Mouse (Mus musculus): ENCODE results near the gene 2010300C02Rik.

Gene 2010300C02Rik

DNA sequence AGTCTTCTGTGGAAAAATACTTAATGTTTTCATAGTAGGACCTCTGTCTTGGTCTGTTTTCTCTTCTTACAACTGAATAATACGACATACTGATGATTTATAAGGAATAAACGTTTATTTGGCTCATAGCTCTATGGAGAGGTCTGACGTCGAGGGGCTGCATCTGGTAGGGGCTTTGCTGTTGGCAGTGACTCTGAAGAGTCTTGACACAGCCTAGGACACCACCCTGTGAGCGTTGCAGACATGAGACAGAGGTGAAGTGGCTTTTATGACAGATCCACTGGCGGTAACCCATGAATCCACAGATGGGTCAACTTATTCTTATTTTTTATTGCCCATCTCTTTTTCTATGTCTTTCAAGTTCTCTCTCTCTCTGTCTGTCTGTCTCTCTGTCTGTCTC lies 52.5 kb downstream of the 2010300C02Rik start:
- no peak for DNase-seq (ENCODE audit: low spot score in 2 of 2)

DNA sequence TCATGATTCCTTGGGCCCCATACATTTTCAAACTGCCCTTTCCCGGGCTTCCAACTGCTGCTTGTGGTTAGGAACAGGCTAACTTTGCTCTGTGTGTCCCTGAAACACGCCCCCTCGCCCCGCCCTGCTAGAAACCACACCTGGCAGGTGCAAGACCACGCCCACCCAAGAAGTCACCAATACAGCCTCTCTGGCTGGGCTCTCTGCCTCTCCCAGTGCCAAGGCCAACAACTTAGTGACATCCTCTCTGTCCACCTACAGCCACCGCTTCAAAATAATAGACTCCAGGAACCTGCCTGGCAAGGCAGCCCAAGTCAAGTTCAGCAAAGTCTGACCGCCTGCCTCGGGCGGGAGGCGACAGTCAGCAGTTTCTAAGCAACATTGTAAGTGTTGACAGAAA lies 53.3 kb downstream of the 2010300C02Rik start:
- peak; percentile 51 to 64 for DNase-seq (ENCODE audit: low spot score in 2 of 2)

DNA sequence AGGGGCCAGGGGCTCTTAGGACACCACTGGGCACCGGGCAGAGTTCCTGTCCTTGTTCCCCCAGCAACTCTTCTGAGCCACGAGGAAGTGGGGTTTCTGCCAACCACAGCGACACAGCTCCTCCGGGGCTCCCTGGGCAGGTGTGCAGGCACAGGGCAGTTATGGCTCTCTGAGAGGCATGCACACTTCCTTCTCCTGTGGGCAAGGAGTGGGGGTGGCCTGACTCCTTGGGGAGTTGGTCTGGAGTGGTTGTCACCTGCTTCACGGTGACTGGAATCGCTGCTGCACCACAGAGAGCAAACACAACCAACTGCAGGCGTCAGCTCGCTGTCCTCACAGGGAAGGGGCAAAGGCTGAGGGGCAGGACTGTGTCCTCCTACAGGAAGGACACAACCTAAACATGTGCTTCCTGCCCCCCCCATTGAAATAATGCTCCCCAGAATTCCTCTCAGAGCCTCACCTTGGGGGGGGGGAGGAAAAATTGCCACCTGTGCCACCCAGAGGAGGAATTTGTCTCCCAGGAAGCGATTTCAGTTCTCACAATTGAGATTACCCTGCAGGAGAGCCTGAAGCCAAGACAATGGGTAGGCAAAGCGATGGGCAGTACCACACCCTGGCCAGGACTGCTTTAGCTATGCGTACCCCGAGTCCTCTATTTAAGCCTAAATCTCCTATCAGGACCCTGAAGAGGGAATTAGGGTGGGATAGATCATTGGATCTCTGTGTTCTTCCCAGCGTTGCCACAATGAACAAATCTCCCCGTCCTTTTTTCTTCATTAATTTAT lies 54.2 kb downstream of the 2010300C02Rik start:
- peak in 1 of 2 experiments; percentile 7 for DNase-seq (ENCODE audit: low spot score in 2 of 2)

DNA sequence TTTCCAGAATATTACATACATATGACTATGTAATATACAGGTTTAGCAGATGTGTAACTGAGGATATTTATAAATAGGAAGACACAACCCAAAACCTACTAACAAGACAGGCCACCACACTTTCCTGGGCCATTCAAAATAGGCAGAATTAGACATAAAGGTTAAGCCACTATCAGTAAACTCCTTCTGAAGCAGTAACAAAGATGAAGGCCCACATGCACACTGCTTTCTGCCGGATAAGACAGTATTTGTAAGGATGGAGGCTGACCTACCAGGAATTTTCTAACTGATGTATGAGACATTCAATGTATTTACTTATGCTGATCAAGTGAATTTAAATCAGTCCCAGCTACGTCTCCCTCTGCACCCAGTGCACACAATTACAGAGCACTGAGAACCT lies 55.4 kb downstream of the 2010300C02Rik start:
- DNase-seq (ENCODE audit: low spot score in 2 of 2): no peak

DNA sequence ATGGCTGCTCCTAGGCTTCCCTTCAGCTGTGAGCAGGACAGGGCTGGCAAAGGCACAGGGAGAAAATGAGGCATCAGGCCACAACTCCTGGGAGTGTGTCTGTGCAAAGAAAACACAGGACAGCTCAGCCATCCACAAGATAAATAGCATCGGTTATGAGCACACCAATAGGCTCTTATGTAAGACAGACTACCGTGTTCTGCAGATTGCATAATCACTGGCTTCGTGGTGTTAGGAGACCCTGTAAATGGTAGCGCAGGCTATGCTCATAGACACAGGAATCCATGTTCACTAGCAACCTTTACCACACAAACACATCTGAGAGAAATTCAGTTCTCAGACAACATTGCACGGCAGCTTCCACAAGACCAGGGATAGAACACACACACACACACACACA lies 56.3 kb downstream of the 2010300C02Rik start:
- no peak for DNase-seq (ENCODE audit: low spot score in 2 of 2)

DNA sequence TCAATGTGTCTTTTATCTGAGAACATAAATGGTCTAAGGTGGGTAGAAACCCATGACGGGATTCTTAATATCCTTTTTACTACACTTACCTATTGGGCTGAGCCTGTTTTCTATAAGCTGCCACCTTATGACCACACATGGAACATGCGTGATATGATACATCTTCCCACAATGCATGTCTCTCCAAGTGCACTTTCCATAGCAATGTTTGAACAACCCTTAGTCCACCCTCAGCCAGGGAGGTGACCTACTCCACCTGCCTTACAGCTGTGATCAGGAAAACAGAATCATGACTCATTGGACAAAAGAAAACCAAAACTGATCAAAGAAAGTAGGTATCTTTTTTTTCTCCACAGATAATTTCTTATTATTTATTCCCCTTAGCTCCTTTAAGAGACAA lies 63.9 kb downstream of the 2010300C02Rik start:
- no peak for DNase-seq (ENCODE audit: low spot score in 2 of 2)

DNA sequence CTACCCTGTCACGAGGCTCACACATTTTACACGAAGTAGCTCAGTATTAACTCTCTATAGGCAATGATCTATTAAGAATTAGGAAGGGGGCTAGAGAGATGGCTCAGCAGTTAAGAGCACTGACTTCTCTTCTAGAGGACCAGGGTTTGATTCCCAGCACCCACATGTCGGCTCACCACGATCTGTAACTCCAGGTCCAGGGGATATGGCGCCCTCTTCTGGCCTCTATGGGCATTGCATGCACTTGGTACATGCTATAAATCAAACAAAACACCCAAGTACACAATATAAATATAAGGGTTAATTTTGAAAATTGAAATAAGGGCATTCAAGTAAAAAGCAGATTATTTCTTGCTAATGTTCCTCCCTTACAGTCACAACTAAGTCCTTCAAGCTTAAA lies 65.9 kb downstream of the 2010300C02Rik start:
- no peak for DNase-seq (ENCODE audit: low spot score in 2 of 2)

DNA sequence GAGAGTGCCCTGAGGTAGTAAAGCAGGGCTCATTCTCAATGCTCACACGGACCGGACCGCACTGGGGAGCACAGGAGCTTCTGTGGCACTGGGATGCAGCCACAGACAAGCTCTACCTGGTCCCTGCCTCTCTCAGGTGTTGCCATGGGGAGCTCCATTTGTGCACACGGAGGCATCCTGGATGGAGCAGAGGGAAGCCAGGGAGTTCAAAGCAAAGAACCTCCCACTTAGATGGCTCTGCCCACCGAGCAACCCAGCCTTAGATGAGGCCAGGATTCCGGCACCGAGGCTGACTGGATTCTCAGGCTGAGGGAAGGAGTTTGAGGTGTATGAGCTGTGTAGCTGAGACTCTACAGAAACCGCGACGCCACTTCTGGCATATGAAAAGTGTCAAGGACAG lies 72.8 kb downstream of the 2010300C02Rik start:
- no peak for DNase-seq (ENCODE audit: low spot score in 2 of 2)

DNA sequence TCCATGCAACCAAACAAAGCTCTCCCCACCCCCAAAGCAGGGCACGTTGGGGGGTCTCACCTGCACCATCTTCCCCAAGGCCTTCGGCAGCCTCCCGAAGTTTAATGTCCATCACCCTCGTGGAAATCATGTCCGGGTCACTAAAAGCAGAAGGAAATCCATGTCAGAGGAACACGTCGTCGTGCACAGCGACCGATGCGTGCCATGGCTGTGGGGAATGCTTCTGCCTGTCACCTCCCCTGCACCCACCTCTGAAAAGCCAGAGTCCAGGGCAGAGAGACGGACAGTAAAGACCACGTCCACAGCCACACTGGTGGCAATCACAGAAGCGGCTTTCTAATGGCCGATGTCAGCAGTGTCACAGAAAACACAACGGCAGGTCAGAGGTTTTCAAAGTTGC lies 75.4 kb downstream of the 2010300C02Rik start:
- DNase-seq (ENCODE audit: low spot score in 2 of 2): no peak

DNA sequence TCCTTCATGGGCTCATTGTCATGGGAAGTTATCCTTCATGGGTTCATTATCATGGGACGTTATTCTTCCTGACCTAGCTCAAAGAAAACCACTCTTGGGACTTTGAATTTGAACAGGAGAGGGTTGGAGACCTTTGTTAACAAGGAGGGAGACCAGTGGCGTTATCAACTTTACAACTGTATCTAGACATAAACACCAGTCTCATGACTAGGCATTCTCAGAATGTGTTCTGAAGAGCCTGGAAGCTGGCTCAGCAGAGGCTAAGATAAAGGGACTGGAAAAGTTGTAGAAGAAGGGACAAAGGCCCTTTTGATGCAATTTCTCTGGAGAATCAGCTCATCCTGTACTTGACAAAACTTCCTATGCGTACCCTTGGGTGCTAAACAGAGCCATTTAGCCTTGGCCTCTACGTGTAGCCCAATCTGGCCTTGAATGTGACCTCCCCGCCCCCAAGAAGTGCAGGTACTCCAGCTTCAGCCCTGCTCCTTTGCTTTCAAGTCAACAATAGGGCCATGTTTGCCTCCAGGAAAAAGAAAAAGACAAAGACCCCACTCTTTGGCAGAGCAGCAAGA lies 76.0 kb downstream of the 2010300C02Rik start:
- DNase-seq (ENCODE audit: low spot score in 2 of 2): no peak

DNA sequence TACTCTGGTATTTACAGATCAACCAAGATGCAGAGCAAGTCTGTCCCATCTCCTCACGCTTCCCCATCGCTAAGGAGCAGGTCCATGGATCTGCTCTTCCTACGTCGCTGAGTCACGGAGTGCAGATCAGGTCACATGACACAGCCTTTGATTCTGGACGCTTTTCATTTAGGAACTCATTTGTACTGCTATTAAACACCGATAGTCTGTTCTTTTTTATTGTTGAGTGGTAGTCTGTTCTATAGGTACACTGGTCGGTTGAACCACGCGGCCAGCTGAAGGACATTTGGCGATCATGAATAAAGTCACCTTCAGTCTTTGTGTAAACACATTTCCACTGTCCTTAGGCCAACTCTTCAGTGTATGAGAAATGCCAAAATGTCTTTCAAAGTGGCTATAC lies 78.5 kb downstream of the 2010300C02Rik start:
- DNase-seq (ENCODE audit: low spot score in 2 of 2): no peak

DNA sequence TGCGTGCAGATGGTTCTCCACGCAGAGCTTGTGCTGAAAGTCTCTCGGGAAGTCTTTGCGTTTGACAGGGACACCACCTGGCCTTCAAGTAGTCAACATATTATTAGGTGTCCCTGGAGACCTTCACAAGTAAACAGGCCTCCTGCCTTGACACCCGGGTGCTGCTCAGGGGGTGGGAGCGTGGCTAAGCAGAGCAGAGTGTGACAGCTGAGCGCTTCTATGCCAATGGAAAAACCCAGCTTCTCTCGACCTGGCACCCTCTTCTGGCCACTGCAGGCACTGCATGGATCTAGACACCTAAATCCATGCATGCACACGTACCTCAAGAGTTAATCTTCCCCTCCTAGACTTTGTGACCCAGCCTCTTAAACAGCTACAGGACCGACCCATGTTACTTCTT lies 80.8 kb downstream of the 2010300C02Rik start:
- peak; percentile 71 to 75 for DNase-seq (ENCODE audit: low spot score in 2 of 2)

DNA sequence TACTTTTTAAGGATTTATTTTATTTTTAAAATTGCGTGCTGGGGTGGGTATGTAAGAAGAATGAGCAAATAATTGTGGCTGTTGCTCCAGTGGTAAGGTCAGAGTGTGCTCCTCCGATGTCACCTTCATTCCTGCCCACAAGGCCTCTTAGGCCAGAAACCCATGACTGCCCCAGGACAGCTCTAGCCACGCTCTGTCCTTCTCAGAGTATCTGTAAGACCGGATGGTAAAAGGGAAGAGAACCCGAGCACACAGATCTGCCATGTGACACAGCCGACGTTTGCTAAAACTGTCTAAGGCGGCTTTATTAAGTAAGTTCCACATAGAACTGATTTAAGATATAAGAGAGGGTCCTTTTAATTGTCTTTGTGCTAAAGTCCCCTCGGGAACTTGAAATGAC lies 81.3 kb downstream of the 2010300C02Rik start:
- no peak for DNase-seq (ENCODE audit: low spot score in 2 of 2)

DNA sequence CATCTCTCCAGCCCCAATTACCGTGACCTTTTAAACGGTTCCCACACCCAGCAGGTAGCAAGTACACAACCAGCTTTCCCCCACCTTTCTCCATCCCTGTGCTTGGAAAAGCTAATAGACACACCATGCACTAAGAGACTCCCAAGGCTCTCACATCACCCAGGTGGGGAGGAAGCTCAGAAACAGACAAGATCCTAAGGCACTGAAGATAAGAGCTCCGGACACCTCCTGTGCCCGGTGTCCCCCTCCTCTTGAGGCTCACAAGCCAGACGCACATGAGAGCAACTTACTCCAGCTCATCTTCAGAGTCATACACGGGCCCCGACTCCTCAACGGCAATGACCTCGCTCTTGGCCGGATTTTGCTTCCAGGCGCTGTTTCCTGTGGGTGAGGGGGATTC lies 82.3 kb downstream of the 2010300C02Rik start:
- DNase-seq (ENCODE audit: low spot score in 2 of 2): no peak

DNA sequence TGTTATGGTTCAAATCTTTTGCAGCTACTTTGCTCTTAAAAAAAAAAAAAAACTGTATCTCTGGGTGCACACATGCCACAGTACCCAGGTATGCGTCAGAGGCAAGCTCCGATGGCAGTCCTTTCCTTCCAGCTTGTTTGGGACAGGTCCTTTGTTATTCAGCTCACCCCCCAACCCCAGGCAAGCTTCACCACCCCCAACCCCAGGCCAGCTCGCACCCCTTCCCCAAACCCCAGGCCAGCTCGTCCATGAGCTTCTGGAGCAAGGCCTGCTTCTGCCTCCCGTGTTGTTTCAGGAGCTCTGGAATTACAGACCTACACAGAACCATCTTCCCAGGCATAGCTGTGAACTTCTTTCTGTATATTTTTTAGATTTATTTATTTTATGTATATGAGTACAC lies 83.1 kb downstream of the 2010300C02Rik start:
- no peak for DNase-seq (ENCODE audit: low spot score in 2 of 2)

DNA sequence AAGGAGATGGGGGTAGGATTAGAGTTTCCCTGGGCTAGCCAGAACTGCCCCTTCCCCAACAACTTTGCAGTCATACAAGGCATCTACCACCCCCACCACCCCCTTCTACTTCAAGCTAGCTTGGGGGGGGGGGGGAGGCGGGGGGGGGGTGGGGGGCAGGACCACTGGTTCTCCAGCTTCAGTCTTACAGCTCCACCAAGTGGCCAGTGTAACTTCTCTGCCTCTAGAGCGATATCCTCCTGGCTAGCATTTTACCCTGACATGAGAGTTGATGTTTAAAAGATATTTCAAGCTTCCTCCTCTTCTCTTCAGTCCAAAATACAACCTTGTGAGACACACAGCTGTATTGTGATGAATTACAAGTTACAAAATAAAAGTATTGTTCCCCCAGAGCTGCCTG lies 83.7 kb downstream of the 2010300C02Rik start:
- no peak for DNase-seq (ENCODE audit: low spot score in 2 of 2)

DNA sequence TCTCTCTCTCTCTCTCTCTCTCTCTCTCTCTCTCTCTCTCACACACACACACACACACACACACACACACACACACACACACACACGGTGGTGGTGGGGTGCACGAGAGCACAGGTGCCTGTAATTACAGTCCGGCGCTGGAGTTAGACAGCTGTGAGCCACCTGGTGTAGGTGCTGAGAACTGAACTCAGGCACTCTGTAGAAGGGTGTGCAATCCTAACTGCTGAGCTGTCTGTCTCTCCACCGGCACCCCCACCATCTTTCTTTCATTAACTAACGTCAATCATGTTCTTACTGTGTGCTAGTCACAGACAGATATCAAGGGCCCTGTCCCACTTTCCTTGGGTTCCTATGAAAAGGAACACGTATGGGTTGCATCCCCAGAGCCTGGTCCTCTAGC lies 84.2 kb downstream of the 2010300C02Rik start:
- DNase-seq (ENCODE audit: low spot score in 2 of 2): no peak

DNA sequence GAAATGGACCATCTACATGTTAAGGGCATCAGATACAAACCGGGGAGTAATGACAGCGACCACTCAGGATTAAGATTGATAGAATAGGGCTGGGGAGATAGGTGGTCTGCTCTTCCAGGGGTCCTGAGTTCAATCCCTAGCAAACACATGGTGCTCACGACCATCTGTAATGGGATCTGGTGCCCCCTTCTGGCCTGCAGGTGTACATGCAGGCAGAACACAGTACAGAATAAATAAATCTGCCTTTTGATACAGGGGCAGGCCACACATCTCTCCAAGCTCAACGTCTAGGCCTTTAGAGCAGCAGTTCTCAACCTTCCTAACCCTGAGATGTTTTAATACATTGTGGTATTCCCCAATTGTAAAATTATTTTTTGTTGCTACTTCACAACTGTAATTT lies 85.2 kb downstream of the 2010300C02Rik start:
- no peak for DNase-seq (ENCODE audit: low spot score in 2 of 2)

DNA sequence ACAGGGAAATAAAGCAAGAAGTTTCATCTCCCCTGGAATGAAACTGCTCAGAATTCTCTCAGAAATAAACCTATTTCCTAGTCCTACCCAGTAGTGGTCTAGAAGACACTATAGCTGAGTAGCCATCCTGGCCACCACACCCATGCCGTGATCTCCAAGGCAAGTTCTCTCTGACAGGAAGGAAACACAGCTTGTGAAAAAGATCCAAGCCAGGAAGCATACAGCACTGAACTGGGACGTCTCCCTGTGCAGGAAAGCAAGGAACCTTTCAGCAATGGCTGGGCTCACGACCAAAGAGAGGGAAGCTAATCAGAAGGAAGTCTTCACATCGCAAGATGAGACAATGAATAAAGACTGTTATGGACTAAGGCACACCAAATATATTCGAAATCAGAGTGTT lies 86.4 kb downstream of the 2010300C02Rik start:
- DNase-seq (ENCODE audit: low spot score in 2 of 2): no peak

DNA sequence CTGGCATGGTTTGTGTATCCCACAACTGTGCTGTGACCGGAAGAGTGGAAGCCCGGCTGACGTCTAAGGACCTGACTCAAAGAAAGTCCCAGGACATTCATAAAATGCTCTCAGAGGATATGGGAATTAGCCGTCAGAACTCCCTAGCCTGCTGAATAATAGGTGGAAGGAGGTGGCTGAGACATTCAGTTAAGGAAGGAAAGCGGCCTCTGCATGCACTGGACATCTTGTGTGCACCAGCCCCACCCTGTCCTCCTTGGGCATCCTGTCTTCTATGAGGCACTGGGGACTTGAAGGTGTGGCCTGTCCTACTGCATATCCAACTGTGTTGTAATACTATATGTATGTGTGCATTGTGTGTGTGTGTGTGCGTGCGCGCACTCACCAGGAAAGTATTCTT lies 87.5 kb downstream of the 2010300C02Rik start:
- no peak for DNase-seq (ENCODE audit: low spot score in 2 of 2)

DNA sequence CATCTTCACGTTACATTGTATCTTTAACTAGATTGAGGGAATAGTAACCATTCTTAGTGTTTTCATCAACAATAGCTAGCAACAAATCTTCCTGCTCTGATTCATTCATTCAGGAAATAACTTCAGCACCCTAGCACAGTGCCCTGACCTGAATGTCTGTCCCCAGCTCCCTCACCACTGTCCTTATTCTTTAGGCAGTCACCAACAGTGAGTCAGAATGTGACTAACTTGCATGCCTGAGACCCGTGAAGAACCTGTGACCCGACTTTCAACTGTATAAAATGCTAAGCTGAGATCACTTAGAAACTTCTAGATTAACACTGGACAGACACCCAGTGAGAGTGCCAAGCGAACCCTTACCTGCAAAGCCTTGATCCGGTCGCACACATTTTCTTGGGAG lies 88.4 kb downstream of the 2010300C02Rik start:
- DNase-seq (ENCODE audit: low spot score in 2 of 2): no peak

DNA sequence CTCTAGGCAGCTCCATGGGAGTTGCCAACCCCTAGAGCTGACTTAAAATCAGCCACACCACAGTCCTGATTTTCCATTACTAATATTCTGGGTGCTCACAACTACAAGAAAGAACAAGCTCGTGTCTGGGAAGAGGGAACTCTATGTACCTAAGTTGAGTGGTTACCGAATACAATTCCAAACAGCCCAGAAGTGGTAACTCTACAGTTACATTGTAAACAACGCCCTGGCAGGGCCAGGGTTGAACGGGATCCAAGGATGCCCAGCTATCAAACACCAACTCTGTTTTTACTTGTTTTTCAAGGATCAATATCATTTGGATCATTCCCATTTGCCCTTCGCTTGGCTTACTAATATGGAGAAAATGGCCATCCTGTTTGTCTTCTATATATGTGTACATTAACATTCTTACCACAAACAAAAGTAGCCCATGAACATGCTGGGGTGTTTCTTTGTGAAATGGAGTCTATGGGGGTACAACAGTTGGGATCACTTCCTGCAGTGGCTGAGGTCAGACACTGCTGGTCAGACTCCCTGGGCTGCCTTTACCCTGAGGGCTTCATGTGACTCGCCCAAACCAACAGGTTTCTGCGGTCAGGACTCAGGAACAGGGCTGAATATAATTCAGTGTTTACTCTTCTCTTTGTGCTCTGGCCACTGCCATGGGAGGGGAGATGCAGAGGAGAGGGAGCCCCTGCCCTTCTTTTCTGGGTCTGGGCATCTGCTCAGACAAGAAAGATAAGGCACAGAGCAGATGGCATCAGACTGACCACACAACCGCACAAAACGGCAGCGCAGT lies 89.3 kb downstream of the 2010300C02Rik start:
- peak in 1 of 2 experiments; percentile 39 for DNase-seq (ENCODE audit: low spot score in 2 of 2)

DNA sequence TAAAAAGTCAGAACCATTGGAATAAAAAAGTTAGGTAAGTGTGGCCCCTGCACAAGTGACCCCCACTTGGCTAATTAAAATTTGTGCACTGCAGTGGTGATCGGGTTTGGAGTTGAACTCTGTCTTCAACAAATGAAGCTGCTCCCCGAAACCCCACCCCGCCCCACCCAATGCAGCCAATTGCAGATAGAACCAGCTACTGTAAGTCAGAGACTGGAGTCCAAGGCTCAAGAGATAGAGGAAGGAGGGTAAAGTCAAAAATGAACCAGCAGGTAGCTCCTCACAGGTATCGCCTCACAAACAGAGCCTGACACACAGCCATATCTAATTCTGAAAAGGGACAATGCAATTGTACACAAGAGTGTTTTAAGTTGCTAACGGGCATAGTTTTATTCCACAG lies 90.0 kb downstream of the 2010300C02Rik start:
- DNase-seq (ENCODE audit: low spot score in 2 of 2): no peak
